Mouse (Mus musculus) gastrocnemius, adult 8-10 months (tissue): ENCODE data around the gene Smyd3. TPM values are rescaled to one million over a fixed set of nuclear protein-coding genes. Genes with fewer than 3 reads are reported as not detected.

ENCODE experiments used
- total RNA-seq, 4 experiments: library from RNA; stranded (reverse); gene quantifications; 2 replicates each; pipeline ENCODE4 v1.2.4; 2022

Smyd3 gene
- total RNA-seq, 4 experiments from 2014 or later: 5.3 to 7.3 (median 6.5) TPM

Other genes with a start within 250 kb of the Smyd3 start
- gene Tfb2m, start 28.2 kb upstream of the Smyd3 start, total RNA-seq: 10 to 100 TPM; 43.9 to 55.9 (median 46.5) TPM
- 10 to 100 TPM; 29.5 to 38.6 (median 33.9) TPM for gene Cnst, start 28.3 kb upstream of the Smyd3 start, total RNA-seq
- gene Sccpdh, start 150.2 kb upstream of the Smyd3 start, total RNA-seq: 10 to 100 TPM; 35.3 to 47.3 (median 40.4) TPM
- under 1 TPM in 1 of 4 experiments, not detected in 3; 0.11 TPM for gene Kif28, start 227.2 kb upstream of the Smyd3 start, total RNA-seq